Comparison of ENCODE assay signal across 29 mouse cellular contexts in genomic region chr7:40215271-40215670, GRCm38 (mm10).
DNase-seq lines count a peak whose midpoint lies in the region; ATAC-seq lines count a peak whose summit lies in the region.
"Had no signal": no experiment of that assay in that cellular context is flagged by ENCODE, and none has a peak within 500 bp of the region (broad histone marks: within the 10 kb centered on the region; RNA-seq: fewer than 3 reads in every experiment).

No protein-coding gene starts in this region.

- H3K9me3 ChIP-seq in limb, embryonic 12.5 days = no peaks in the 10 kb centered on the region
- no peaks in the 10 kb centered on the region for H3K9me3 ChIP-seq in limb, embryonic 10.5 days (replicated peaks)
- H3K9me3 ChIP-seq: embryonic facial prominence, embryonic 10.5 days; embryonic facial prominence, embryonic 13.5 days; forebrain, embryonic 12.5 days; forebrain, embryonic 15.5 days; heart, embryonic 10.5 days; heart, embryonic 13.5 days had no signal

- H3K4me2 ChIP-seq in limb, embryonic 12.5 days = no peak overlapping the region
- H3K4me2 ChIP-seq: embryonic facial prominence, embryonic 13.5 days; forebrain, embryonic 12.5 days; forebrain, embryonic 15.5 days; heart, embryonic 13.5 days; hindbrain, embryonic 14.5 days had no signal

- 74% methylated on average over 2 of the region's 2 CpGs for WGBS in limb, embryonic 12.5 days
- WGBS in limb, embryonic 10.5 days = 83% methylated on average over 2 of the region's 2 CpGs

- no peaks in the 10 kb centered on the region for H3K36me3 ChIP-seq in limb, embryonic 12.5 days
- no peaks in the 10 kb centered on the region for H3K36me3 ChIP-seq in limb, embryonic 10.5 days
- H3K36me3 ChIP-seq: embryonic facial prominence, embryonic 10.5 days; embryonic facial prominence, embryonic 13.5 days; forebrain, embryonic 12.5 days; forebrain, embryonic 15.5 days; heart, embryonic 10.5 days; heart, embryonic 13.5 days had no signal

- no peaks in the 10 kb centered on the region for H3K4me1 ChIP-seq in limb, embryonic 12.5 days (replicated peaks)
- no peaks in the 10 kb centered on the region for H3K4me1 ChIP-seq in limb, embryonic 10.5 days
- H3K4me1 ChIP-seq: embryonic facial prominence, embryonic 10.5 days; embryonic facial prominence, embryonic 13.5 days; forebrain, embryonic 12.5 days; forebrain, embryonic 15.5 days; heart, embryonic 10.5 days; heart, embryonic 13.5 days had no signal

- H3K4me3 ChIP-seq in limb, embryonic 12.5 days (replicated peaks) = no peak overlapping the region
- no peak overlapping the region for H3K4me3 ChIP-seq in limb, embryonic 10.5 days
- H3K4me3 ChIP-seq: embryonic facial prominence, embryonic 10.5 days; embryonic facial prominence, embryonic 13.5 days; erythroblast, embryonic 14.5 days; forebrain, embryonic 12.5 days; forebrain, embryonic 15.5 days; heart, adult 2 months; heart, embryonic 10.5 days; heart, embryonic 13.5 days had no signal

- H3K27me3 ChIP-seq in limb, embryonic 12.5 days = no peaks in the 10 kb centered on the region
- no peaks in the 10 kb centered on the region for H3K27me3 ChIP-seq in limb, embryonic 10.5 days (ENCODE audit: low read depth, poor library complexity, severe bottlenecking)
- H3K27me3 ChIP-seq: embryonic facial prominence, embryonic 13.5 days; forebrain, embryonic 12.5 days; forebrain, embryonic 15.5 days; heart, embryonic 13.5 days had no signal

- no peak overlapping the region for H3K27ac ChIP-seq in limb, embryonic 12.5 days
- H3K27ac ChIP-seq in limb, embryonic 10.5 days = no peak overlapping the region
- H3K27ac ChIP-seq: embryonic facial prominence, embryonic 10.5 days; embryonic facial prominence, embryonic 13.5 days; forebrain, embryonic 12.5 days; forebrain, embryonic 15.5 days; heart, adult 2 months; heart, embryonic 10.5 days; heart, embryonic 13.5 days; hindbrain, embryonic 14.5 days; hindbrain, postnatal 0 days had no signal

- DNase-seq in limb, embryonic 10.5 days (ENCODE audit: low spot score) = no peak
- DNase-seq in adrenal gland, adult 8-10 months = peak; percentile 20
- peak; percentile 33 for DNase-seq in adrenal gland, postnatal 14 days
- DNase-seq in gastrocnemius, adult 8-10 months (ENCODE audit: low spot score in 2 of 2) = no peak
- no peak for DNase-seq in thymus, adult 18-20 months
- DNase-seq: cerebellum, adult 11-12 months; cerebellum, adult 8-10 months; cerebellum, postnatal 10 days; cerebellum, postnatal 36 days; embryo, embryonic 11 days; gastrocnemius, postnatal 10 days; gastrocnemius, postnatal 36 days; heart, adult 2 months; heart, postnatal 14 days; heart, postnatal 4 days had no signal

- ATAC-seq in limb, embryonic 12.5 days (ENCODE audit: insufficient number of reproducible peaks, insufficient read depth, low FRiP score, low TSS enrichment, low read depth) = 0 out of 2 replicates have a peak, but pooled peaks have one; percentile 72
- ATAC-seq: activated CD4-positive, CD25-positive, alpha-beta regulatory T cell, adult 4 months; CD4-positive, CD25-positive, alpha-beta regulatory T cell, adult 4 months; forebrain, embryonic 15.5 days; hindbrain, postnatal 0 days; inflammation-experienced regulatory T-cells, adult 6 months; intestine, embryonic 16.5 days had no signal

- H3K9ac ChIP-seq in limb, embryonic 12.5 days (replicated peaks) = no peak overlapping the region
- H3K9ac ChIP-seq: embryonic facial prominence, embryonic 13.5 days; forebrain, embryonic 12.5 days; forebrain, embryonic 15.5 days; heart, embryonic 13.5 days; hindbrain, embryonic 14.5 days had no signal

Comparison
In these comparisons a context has a peak if more than half of its experiments do, and no peak if none do; other contexts are left out.
1. DNase-seq: peak in adrenal gland, adult 8-10 months (single experiment) and adrenal gland, postnatal 14 days (single experiment); none in limb, embryonic 10.5 days (single experiment), gastrocnemius, adult 8-10 months (0 of 2) and thymus, adult 18-20 months (0 of 2).